Mouse (Mus musculus): Measurements from ENCODE around the gene Ifi208. TPM values are rescaled to one million over a fixed set of nuclear protein-coding genes. Genes with fewer than 3 reads are reported as not detected.

Ifi208 gene
- polyA plus RNA-seq (2017; shearing (Covaris generic)), result 10 to 100 TPM; 74.3 to 81.2 TPM

- ATAC-seq, result peak; percentile 89
These were observed at the start of gene Ifi208 for GRCm38 (mm10) chr1:173673458-173674097. Ifi208 (plus strand) TSS chr1:173673675.

- no peak for ATAC-seq
These were observed 49.4 kb upstream of the Ifi208 start for GRCm38 (mm10) chr1:173624052-173624451.

- ATAC-seq, result no peak
These were observed 46.8 kb upstream of the Ifi208 start for GRCm38 (mm10) chr1:173626686-173627085.

- ATAC-seq, result peak; percentile 81
These were observed 42.9 kb upstream of the Ifi208 start, which contains the start of gene Ifi209 for GRCm38 (mm10) chr1:173630622-173631021. Ifi209 (plus strand) TSS chr1:173630917.

GRCm38 (mm10) chr1:173633969-173634645 is 39.4 kb upstream of the Ifi208 start:
- ATAC-seq, result no peak

- ATAC-seq, result no peak
These were observed 28.1 kb upstream of the Ifi208 start for GRCm38 (mm10) chr1:173645393-173645792.

- ATAC-seq, result peak; percentile 56
These were observed 15.5 kb upstream of the Ifi208 start for GRCm38 (mm10) chr1:173657973-173658372.

GRCm38 (mm10) chr1:173678605-173679004 is 5.1 kb downstream of the Ifi208 start:
- peak; percentile 70 for ATAC-seq

GRCm38 (mm10) chr1:173694270-173694669 is 20.8 kb downstream of the Ifi208 start:
- no peak for ATAC-seq

- ATAC-seq, result no peak
These were observed 59.7 kb downstream of the Ifi208 start for GRCm38 (mm10) chr1:173733219-173733618.

GRCm38 (mm10) chr1:173735015-173735414 is 61.5 kb downstream of the Ifi208 start:
- peak; percentile 29 for ATAC-seq

GRCm38 (mm10) chr1:173736986-173737385 is 63.5 kb downstream of the Ifi208 start:
- no peak for ATAC-seq

- ATAC-seq, result no peak
These were observed 67.1 kb downstream of the Ifi208 start for GRCm38 (mm10) chr1:173740537-173740936.

- ATAC-seq, result no peak
These were observed 68.2 kb downstream of the Ifi208 start, which contains the start of gene Ifi207 for GRCm38 (mm10) chr1:173741656-173742055. Ifi207 (minus strand) TSS chr1:173741747.

- ATAC-seq, result no peak
These were observed 68.8 kb downstream of the Ifi208 start for GRCm38 (mm10) chr1:173742262-173742661.

Other genes with a start within 250 kb of the Ifi208 start
- 100 to 1,000 TPM in 1 of 2 experiments, 10 to 100 TPM in 1; 79.8 to 100 TPM for gene Ifi206, start 182.6 kb upstream of the Ifi208 start, polyA plus RNA-seq (2017; shearing (Covaris generic))
- 10 to 100 TPM; 35.1 to 36.6 TPM for gene Ifi214, start 137.7 kb upstream of the Ifi208 start, polyA plus RNA-seq (2017; shearing (Covaris generic))
- 100 to 1,000 TPM in 1 of 2 experiments, 10 to 100 TPM in 1; 96.5 to 102 TPM for gene Ifi213, start 74.4 kb upstream of the Ifi208 start, polyA plus RNA-seq (2017; shearing (Covaris generic))
- 100 to 1,000 TPM; 194 to 235 TPM for gene Ifi209, start 42.8 kb upstream of the Ifi208 start, polyA plus RNA-seq (2017; shearing (Covaris generic))
- under 1 TPM; 0.09 to 0.16 TPM for gene Ifi207, start 68.1 kb downstream of the Ifi208 start, polyA plus RNA-seq (2017; shearing (Covaris generic))
- gene Ifi204, start 93.3 kb downstream of the Ifi208 start, polyA plus RNA-seq (2017; shearing (Covaris generic)), result 1 to 10 TPM in 1 of 2 experiments, not detected in 1; 1.1 TPM
- gene Ifi211, start 239.4 kb downstream of the Ifi208 start, polyA plus RNA-seq (2017; shearing (Covaris generic)), result 1 to 10 TPM; 1.2 to 1.5 TPM

Measured in CD4-positive, CD25-positive, alpha-beta regulatory T cell, adult 4 months (primary cell).